Mouse (Mus musculus): ENCODE results near the gene Gm20604.

The Gm20604 gene

DNA sequence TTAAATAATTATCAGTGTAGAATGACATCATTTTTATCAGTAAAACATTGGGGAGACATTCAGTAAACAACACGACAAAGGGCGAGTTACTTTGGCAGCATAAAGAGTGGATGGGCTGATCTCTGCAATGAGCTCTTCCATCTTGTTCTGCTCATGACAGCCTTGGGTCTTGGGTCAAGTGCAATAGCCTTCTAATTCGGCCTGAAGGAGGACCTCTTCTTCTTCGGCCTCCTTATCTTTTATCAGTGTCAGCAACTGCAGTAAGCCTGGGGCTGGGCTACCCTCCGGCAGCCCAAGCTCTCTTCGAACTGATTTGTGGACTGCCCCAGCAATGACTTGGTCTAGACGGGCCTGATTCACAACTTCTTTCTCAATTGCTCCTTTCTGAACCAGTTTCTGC is 16.4 kb downstream of the Gm20604 start:
- peak; percentile 71 for DNase-seq

DNA sequence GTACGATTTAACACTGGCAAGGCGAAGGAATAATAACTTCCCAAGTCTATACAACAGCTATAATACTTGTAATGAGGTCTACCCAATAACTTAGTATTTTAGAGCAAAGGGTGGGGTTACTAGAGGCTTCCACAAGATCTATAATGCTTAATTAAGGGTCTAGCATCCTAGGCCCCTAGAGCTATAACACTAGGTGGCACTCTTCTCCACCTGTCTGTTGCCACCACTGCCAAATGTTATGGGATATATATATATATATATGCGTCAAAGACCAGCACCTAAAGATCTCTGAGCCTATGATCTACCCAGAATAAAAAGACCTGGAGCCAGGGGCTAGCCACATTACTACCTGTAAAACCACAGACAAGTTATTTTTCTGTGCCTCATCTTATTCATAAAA is 18.2 kb downstream of the Gm20604 start:
- no peak for DNase-seq

DNA sequence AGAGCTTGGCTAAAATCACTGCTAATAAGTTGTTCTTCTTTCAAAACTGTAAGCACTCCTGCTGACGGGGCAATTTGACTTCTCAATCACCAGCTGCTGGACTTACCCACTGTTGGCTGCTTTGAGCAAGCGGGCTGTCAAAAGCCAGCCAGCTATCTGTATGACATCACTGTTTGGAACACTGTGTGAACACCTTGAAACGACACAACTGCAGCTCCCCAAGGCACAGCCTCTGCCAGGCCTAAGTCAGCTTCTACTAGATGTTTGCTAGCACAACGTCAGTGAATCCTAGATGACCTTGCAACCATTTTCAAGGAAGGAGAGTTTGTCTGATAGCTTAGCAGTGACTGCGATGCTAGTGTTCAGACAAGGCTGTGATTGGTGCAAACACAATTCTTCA is 19.4 kb downstream of the Gm20604 start:
- DNase-seq, result no peak

DNA sequence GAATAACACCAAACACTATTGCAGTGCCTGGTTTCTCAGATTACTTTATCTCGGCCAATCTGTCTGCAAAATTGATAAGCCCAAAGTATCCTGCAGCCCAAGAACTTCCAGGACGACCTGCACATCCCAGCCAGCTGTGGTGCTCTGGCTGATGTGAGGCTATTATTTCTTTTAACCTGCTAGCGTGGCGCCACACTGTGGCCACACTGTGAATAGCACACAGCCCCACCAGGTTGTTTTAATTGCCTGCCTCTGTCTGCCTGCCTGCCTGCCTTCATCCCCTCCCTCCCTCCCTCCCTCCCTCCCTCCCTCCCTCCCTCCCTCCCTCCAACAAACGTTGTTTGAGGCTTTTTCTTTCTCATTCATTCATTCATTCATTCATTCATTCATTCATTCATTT is 25.1 kb downstream of the Gm20604 start:
- DNase-seq, result peak; percentile 92

DNA sequence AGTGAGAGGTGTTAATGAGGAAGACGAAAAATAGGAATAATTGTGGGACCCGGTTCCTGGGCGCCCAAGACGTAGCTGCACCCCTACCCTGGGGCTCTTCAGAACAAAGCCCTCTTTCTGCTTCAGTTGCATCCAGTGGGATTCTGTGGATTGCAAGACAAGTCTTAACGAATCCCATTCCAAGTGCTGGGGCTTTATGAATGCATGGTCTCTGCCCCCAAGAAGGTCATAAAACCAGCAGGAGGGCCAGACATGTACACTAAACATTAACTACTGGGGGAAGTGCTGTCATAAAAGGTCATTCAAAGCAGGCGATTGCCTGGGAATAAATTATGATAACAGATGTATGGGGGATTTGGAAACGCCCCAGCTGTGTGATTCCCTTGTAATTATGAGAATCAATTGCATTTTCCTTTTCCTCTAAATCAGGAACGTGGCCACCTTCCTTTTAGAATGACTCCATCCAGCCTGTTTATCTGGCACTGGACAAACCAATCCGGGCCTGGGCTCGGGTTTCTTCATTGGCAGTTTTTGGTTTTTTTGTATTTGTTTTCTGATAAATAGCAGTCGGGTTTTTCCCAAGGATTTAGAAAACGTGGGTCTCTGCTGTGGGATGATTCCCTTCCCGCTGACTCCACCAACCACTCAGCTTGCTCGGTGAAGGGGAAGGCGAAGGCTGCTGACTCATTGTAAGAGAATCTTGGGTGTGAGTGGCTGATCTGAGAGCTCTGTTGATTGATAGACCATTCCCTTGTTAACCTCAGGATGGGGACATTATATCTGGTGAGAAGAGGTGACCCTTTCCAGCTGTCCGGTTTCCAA is 27.5 kb downstream of the Gm20604 start:
- no peak for DNase-seq

DNA sequence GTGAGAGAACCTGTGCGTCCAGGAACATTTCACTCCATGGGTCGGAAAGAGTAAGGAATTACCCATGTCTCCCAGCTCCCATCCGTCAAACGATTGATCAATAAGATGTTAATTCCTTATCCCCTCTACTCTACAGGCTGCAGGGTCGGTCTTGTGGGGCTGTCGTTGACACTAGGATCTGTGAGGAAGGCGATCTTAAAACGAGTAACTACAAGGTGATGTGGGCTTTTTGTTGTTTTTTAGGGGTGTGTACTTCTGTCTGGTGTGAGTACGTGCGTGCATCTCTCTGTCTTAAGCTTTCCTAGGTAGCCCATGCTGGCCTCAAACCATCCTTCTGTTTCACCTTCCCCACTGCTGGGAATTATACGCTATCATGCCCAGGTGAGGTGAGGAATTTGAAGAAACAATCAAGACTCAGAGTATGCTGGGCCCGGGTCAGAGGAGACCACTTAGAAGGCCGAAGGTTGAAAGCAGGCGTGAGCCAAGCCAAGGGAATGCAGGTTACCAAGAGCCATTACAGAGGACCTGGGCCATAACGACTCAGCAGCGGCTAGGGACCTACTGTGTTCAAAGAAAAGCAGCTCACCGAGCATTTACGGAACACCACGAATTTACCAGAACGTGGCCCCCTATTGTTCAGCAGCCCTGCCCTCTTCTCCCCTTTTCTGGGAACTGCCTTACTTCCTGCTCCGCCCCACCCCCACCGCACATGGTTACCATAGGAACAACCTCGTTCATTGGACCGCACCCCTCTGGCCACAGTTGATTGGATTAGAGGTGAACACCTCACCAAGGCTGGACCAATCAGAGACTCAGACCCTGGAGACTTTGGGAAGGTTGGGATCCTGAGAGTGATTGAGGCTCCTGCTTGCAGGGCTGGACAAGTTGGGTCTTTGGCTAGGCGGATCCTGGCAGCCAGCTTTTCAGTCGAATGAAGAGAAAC is 28.3 kb downstream of the Gm20604 start:
- peak; percentile 97 for DNase-seq

DNA sequence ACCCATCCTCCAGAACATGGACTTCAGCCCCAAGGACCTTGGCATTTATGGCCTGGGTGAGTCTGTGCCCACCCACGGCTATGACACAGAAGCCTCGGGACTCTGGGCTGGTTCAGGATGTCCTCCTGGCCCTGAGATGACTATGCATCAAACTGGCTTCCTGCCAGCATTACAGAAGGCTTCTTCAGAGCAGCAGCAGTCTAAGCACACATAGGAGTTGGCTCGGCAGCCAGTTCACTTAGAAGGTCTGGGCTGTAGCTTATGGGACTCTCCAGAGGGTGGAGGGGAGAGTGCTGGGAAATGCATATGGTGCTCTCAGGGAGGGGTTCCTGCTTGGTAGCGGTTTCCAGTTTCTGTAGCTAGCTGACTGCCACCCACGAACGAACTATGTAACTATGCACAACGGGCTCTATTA is 32.7 kb downstream of the Gm20604 start:
- DNase-seq, result no peak

DNA sequence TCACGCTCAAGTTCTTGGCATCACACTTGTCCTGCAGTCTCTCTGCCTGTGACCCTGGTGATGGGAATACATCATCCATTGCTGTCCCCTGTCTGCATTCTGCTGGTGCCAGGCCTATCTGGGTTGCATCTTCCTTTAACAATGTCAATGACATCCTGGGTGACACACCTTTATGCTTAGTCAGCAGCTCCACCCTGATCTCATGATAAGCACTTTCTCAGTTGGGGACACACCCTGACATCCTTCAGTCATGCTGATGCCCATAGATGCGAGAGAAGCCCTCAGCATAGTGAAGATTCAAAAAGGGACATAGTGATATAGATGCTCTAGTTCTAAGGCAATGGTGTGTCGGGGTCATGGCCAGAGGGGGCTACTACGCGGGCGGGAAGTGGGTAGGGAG is 33.3 kb downstream of the Gm20604 start:
- DNase-seq, result no peak

DNA sequence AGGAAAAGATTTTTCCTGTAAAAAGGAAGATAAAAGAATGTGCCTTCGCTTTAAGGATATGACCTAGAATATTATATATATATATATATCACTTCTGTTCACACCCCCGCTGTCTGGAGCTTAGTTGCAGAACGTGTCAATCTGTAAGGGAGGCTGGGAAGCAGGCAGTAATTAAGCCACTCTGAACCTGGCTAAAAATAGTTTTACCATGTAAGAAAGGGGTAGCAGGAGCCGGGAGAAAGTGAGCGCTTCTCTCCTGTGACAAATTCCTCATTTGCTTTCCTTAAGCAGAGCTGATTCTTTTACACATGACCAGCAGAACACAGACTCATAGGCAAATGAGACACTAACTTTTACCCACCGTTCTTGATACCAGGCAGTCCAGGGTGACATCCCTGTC is 34.6 kb downstream of the Gm20604 start:
- no peak for DNase-seq

DNA sequence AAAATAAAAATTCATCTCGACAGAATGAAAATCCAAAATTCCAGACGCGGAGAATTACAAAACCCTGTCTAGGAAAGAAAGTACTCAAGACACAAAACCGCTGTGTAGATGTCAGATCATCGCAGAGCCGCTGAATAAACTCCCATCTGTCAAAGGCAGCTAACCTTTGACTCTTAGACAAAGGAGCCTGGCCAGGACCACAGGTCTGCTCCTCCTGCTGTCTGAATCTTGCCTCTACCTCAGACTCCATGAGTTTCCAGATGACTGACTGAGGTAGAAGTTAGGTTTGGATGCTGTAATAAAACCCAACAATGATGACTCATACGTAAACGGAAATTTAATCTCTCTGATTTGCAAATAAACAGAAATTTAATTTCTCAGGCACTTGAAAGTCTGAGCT is 35.5 kb downstream of the Gm20604 start:
- no peak for DNase-seq

DNA sequence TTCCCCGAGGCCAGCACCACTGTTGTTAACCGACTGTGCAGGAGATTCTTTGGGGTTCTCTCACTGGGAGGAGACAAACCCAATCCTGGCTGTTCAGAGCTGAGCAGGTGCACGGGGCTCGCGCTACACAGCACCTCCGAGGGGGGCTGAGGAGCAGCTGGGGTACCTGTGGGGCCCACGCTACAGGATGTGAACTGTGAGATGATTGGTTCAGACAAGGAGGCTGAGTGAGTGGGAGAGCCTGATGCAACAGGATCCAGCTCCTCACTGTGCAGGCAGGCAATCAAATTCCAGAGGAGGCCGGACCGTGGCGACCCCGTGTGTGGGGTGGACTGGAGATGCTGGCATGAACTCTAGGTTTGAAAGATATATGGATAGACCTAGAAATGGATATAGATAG is 36.0 kb downstream of the Gm20604 start:
- peak; percentile 70 for DNase-seq

DNA sequence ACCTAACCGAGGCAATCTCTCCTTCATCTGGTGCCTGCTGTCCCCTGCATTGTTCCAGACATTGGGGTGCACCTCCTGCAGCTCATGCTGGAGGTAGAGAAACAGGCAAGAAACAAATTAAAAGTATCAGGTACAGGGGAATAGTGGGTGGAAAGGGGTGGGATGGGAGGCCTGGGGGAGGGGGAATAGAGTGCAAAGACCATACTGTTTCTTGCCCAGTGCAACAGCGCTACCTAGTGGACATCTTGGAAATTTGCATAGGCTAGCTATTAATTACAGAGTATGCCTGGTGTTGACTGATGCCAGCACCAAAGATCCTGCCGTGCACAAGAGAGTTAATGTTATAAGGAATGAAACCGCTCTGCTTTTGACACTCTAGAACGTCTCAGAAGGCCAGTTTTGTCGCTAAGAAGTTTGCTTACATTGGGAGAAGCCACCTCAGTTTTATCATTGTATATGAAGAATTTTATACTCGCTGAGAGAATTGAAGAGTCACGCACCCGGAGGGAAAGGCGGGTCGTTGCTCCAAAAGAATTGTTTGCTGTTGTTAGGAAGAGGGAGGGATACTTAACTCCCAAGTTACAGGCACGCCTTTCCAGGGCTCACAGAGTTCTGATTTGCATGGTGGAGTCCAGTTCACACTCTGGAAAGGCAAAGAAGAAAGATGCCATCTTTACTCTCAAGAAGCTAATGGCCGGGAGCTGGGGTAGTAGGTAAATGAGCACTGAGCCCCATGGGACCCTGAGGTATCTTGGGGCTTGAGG is 38.7 kb downstream of the Gm20604 start:
- peak; percentile 86 for DNase-seq

DNA sequence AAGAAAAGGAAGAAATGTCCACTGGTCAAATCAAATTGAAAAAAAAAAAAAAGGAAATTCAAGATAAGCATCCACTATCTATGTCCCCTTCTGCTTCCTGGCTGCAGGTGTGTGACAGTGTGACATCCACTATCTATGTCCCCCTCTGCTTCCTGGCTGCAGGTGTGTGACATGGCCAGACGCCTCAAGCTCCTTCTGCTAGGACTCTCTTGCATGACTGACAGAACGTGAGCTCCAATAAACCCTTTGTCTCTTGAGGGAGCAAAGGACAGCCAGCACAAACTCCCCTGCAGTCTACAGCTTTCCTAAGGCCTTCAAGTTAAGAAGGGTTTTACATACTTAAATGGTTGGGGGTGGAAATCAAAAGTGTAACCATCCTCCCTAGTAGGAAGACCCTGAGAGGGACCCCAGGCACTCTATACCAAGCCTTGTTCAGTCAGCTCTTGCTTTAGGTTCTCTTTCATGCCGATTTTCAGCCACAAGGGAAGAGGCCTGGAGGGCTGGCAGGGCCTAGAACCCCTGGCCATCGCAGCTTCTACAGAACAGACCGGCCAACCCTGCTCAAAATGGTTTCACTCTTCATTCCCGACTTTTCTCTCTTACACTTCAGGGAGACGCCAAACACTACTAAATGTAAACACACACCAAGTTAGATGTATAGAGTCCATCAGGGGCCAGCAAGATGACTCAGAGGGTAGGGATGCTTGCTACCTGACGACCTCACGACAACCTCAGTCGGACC is 43.6 kb downstream of the Gm20604 start:
- DNase-seq, result peak; percentile 64

DNA sequence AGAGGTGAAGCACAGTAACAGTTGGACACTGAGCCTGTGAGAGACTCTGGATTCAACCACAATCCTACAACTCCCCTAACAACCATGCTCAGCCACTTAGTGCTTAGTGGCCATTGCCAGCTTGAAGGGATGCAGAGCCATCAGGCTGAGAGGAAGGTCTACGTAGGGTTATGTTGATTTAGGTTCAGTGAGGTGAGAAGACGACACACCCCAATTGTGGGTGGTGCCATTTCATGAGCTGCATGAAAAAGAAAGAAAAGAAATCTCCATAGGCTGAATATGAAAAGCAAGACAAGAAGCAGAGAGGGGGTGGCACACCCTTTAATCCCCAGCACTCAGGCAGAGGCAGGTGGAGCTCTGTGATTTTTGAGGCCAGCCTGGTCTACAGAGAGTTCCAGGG is 44.4 kb downstream of the Gm20604 start:
- DNase-seq, result no peak

DNA sequence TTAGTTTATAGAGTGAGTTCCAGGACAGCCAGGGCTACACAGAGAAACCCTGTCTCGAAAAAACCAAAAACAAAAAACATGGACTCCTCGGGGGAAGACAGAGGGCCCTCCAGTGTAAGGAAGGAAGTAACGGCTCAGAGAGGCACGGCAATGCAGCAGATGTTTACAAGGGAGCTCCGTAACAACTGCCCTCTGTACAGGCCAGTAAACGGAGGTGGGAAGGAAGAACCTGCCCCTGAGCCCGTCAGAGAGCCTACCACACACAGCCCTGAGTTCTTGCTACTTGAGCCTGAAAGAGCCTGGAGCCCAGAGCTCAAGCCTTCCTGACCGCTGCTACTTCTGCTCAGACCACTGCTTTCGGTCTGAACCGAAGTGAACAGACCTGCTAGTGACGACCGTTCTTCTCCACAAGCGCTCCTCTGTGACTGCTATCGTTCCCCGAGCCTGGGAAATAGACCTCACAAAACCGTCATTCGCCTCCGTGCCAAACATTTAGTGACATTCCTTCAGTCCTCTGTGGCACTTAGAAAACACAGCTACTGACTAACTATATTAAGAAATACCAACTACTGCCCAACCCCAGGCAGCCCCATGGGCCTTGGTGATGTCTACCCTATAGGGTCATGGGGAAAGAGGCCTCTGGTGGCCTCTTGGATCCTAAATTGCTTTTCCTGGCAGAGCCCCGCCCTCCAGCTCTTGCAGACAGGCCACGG is 45.2 kb downstream of the Gm20604 start:
- DNase-seq, result peak; percentile 88

DNA sequence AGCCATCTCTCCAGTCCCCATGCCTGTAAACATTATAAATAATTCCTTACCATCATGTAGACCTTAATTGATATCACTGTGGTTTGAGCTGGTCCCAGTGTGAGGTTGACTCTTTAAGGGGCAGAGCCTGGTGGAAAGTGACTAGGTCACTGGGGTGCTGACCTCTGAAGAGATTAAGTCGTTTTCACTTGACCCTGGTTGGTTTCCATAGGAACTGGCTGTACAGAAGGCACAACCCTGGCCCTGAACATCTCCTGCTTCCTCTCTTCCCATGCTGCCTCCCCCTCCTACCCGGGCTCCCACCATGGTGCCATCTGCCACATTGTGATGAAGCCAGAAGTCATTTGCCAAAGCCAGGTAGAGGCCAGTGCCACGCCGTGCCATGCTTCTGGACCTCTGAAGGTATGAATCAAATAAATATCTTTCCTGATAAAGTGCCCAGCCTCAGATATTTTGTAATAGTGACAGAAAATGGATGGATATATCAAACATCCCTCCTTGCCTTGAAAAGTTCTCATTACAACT is 47.6 kb downstream of the Gm20604 start:
- peak; percentile 60 for DNase-seq

DNA sequence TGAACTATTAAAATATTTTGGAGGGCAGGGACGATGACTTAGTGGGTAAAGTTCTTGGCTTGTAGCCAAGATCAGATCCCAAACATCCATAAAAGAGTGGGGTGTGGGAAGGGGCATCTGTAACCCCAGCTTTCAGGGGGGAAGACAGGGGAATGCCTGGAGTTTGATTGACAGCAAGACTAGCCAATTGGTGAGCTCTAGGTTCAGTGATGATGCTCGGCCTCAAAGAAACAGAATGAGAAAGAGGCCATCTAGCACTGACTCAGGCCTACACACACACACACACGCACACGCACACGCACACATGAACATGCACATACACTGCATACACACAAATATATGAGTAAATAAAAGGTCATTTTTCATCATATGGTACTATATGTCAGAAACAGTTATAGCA is 48.6 kb downstream of the Gm20604 start:
- peak; percentile 56 for DNase-seq

DNA sequence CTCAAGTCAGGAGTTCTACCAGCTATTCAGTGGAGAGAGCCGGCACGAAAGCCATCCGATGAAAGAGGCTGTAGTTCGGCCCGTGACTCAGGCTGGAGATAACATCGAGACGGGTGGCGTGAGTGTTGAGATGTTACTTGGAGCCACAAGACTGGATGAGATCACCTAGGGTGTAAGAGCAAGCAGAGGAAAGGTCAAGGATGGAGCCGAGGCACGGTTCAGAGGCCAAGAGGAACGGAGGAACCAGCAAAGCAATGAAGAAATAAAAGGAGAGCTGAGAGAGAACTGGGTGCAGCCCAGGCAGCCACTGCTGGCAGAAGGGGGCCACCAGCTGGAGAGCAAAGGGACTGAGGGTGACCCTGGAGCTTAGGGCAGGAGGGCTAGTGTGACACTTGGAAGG is 50.3 kb downstream of the Gm20604 start:
- DNase-seq, result peak; percentile 93

DNA sequence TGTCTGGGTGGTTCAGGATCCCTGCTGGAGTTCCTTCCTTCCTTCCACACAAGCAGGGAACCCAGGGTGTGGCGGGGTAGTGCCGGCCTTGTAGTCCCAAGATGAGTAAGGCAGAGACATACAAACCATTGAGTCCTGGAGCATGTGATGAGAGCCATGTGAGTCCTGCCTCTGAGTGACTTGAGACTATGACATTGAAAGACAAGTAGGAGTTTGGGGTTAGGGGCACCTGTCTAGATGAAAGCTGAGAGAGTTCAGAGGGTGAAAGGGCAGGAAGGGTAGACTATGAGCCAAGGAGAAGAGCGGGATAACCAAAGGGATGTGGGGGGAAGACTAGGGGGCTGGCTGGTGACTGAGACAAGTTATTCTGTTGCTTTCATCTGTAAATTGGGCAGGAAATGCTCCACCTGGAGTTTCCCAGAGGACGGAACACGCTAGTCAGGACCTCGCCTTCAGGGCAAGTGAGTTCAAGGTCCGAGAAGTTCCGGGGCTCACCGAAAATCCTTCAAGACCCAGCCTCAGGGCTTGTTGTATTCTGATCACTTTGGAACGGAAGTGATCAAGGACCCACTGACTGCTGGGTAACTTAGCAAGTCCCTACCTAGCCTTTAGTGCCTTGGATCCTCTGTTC is 51.5 kb downstream of the Gm20604 start:
- peak; percentile 87 for DNase-seq

DNA sequence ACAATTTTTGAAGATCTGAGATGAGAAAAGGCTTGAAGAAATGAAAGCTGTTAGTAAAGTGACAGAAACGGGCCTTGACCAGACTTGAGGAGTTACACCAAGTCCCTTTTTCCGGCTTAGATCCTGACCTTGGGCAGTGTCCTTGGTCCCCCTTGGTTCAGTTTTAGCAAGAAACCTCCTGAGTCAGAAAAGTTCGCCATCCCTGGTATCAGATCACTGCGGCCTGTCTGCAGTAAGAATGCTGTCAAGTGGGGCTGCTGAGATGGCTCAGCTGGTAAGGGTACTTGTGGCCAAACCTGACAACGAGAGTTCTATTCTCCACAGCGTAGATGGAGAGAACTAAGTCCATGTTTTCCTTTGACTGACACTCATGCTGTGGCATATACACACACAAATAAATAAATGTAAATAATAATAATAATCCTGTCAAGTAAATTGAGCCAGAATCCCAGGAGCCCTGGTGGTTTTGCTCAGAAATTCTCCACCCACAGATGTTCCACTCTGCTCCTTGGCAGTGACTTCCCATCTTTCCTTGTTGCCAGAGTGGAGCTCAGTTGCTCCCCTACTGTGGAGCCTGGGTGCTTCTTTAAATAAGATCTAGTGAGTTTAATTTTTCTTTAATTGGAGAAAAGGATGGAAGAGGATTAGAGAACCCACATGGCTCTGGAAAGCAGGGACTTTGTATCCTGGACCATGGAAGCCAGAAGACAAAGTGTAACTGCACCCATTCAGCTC is 52.4 kb downstream of the Gm20604 start:
- DNase-seq, result no peak

Measured in heart, adult 11 months (tissue).